Mouse (Mus musculus) kidney, adult 18-20 months (tissue): ENCODE results near the gene Nipal3.

Experiments used
- DNase-seq: peaks from one replicate; pipeline ENCODE4 v3.0.0; 2021

The Nipal3 gene

GRCm38 (mm10) chr4:135505794-135506193 lies 11.0 kb upstream of the Nipal3 start:
- peak; percentile 44 for DNase-seq

DNA sequence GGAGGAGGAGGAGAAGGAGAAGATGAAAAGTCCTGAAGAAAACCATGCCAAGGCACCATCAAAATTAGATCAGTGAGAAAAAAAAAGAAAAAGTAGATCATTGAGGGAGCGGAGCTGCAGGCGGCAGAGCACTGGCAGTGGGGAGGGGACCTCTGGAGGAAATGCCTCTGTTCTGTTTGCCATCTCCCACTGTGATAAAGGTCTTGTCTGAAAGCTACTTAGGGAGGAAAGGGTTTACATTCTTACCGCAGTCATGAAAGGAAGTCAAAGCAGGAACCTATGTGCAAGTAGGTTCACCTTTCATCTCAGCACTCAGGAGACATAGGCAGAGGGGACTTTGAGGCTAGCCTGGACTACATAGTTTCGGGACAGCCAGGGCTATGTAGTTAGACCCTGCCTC lies 6.7 kb upstream of the Nipal3 start:
- no peak for DNase-seq

DNA sequence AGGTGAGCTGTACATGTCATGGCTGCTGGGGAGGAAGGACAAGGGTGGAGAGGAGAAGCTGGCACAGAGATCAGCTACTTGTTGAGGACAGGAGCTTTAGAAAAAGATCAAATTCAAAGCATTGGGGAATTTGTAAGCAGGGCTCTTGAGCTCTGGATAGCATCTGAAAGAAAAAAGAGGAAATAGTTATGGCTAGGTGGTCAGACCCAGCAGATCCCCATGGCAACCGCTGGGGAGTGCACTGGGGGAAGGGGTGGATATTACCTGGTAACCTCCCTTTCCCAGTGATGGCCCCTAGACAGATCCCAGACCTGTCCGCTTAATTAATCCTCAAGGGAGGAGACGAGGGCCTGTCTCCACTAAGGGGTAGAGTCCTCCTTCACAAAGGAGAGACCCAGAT lies 5.0 kb upstream of the Nipal3 start:
- DNase-seq, result no peak

DNA sequence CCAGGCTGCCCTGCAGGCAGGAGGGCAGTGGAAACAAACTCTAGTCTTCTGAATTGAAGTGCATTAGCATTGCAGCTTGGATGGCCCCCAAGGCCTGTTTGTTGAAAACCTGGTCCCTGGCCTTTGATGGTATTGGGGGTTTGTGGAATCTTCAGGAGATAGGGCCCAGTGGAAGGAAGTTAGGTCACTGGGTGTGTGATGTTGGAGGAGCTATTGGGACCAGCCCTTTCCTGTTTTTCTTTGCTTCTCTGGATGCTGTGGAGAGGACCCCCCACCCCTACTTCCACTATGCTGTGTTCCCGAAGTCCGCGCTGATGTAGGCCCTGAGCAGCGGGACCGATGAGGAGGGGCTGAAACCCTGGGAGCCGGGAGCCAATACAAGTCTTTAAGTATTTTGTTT lies 3.3 kb upstream of the Nipal3 start:
- DNase-seq, result no peak

GRCm38 (mm10) chr4:135495810-135496209 lies 972 bp upstream of the Nipal3 start:
- DNase-seq, result peak; percentile 86

- DNase-seq, result no peak
These were observed 556 bp upstream of the Nipal3 start for GRCm38 (mm10) chr4:135495397-135495791.

DNA sequence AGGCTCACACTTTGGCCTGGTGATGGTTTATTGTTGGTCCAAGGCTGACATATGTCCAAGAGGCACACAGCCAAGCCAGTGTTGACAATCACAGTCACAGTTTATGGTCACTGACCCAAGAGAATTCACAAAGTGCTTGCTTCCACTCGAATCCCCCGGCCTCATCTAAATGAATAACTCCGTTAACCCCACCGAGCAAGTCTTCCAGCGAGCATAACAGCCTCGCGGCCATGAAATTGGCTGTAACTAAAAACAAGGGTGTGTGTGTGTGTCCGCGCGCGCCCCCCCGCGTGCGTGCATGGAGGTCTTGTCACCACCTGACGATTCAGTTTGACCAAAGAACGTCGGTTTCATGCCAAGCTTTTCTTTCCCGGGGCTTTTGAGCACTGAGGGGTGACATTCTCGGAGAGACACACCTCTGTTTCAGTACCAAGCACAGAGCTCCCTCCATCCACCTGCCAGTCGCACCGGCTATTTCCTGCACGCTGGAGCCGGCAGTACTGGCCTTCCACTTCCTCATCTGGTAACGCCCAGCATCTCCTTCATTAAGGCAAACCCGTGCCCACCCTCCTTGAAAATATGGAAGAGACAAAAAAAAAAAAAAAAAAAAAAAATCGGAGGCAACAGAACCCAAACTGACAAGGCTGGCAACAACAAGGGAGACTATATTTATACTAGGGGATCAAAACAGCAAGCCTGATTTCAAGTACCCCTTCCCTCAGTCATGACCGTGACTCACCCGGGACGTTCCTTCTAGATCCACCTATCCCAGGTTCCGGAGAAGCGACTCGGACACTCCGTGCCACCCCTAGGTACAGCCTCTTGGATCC lies 932 bp downstream of the Nipal3 start:
- peak; percentile 55 for DNase-seq

GRCm38 (mm10) chr4:135493271-135493670 lies 1.6 kb downstream of the Nipal3 start:
- DNase-seq, result no peak

GRCm38 (mm10) chr4:135489256-135489655 lies 5.6 kb downstream of the Nipal3 start:
- DNase-seq, result no peak

DNA sequence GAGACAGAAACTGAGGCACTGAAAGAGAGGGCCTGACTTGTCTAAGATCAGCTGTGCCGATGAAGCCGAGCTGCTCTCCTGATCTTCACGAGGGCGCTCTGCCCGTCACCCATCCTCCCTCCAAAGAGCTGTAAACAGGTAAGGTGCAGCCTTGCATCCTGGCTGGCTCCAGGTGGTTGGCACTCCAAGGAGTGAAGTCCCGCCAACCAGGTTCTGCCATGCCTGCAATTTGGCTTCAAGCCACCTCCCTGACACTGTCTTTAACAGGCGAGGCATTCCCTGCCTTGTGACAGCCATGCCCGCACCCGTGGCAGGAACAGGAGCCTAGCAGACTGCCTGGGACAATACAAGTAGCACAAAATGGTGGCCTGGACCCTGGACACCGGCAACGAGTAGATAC lies 8.5 kb downstream of the Nipal3 start:
- DNase-seq, result peak; percentile 39

DNA sequence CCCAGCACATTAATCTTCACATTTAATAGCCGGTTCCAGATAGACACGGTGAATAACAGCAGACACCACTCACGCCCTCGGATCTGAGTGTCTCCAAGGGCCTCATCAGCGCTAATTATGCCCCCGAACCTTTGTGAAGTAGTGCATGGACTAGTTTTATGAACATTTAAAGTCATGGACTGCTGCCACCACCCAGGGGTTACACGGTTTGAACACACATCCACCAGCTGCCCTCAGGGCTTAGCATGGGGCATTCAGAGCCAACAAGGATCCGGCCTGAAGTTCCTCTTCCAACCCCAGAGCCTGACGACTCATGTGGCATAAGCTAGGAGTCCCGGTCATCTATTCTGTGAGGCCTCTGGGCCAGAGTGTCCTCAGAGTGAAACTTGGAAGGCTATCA lies 9.8 kb downstream of the Nipal3 start:
- DNase-seq, result no peak

DNA sequence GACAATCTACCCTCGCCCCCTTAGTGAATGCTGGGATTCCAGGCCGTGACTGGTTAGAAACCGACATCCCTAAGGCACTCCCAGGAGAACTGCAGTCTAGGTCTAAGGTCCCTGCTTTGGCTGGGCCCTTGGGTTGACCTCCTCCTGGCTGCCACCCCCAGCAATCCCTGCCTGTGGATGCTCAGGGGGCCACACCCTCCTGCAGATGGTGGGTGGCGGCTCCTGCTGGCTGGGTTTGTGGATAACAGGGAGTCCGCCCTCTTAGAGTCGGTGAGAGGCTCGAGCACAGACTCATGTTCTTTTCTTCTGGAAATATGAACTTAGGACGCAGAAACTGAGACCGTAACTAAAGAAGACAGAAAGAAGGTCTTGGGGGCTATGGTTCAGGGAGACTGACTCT lies 14.5 kb downstream of the Nipal3 start:
- no peak for DNase-seq

GRCm38 (mm10) chr4:135477851-135478250 lies 17.0 kb downstream of the Nipal3 start:
- no peak for DNase-seq

DNA sequence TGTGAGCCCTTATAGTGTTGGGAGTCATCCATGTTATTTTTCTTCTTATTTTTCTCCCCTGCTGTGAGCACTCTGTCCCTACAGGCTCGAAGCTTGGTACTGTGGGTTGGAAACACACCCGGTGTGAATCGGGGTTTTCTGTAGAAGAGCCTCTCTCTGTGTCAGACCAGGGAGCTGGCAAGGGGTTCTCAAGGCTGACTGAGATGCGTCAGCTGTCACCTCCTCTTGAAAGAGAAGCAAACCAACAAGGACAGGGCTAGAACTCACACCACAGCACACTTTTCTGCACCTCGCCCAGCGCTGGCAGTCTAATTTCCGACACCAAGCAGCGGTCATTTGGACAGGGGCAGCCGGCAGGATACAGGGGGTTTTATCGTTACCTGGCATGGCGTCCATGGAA lies 31.4 kb downstream of the Nipal3 start:
- no peak for DNase-seq

GRCm38 (mm10) chr4:135453572-135453971 lies 41.3 kb downstream of the Nipal3 start:
- DNase-seq, result no peak

- peak; percentile 18 for DNase-seq
These were observed 41.7 kb downstream of the Nipal3 start for GRCm38 (mm10) chr4:135453164-135453563.

DNA sequence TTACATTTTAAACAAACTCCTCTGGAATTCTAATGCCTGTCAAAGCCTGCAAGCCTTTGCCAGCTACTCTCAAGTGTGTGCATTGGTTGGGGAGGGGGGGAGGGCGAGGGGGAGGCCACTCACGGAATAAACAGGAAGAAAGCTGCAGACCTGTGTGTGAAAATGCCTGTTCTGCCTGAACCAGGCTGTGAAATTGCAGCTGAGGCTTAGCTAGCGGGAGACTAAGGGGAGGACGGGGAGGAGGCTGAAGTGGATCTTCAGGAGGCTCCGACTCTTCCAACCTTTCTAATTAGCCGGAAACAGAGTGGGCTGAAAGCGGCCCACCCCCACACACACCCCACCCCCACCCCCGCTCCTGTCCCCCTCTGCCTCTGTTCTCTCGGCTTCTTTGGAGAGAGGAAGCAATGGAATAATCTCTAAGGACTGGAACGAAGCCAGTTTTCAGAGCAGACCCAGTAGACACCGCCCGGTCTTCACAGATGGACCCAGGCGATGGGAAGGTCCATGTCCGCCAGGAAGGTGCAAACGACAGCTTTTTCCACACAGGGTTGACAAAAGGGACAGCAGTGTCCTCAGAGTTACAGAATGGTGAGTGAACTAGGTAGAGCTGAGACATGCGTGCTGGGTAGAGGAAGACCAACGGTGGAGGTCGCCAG lies 43.4 kb downstream of the Nipal3 start:
- no peak for DNase-seq

GRCm38 (mm10) chr4:135442473-135442872 lies 52.4 kb downstream of the Nipal3 start:
- DNase-seq, result no peak

DNA sequence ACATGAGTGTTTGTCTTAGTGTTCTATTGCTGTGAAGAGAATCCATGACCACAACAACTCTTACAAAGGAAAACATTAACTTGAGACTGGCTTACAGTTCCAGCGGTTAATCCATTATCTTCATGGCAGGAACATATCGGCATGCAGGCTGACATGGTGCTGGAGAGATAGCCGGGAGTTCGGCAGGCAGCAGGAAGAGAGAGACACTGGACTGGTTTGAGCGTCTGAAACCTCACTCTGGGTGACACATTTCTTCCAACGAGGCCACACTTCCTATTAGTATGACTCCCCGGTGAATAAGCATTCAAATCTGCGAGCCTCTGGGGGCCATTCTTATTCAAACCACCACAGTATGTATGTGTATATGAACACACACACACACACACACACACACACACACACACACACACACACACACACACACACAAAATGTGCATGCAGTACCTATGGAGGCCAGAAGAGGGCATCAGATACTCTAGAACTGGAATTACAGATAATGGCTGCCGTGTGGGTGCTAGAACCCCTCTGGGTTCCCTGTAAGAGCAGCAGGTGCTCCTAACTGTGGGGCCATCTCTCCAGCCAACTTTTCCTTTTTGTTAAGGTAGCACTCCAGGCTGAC lies 54.8 kb downstream of the Nipal3 start:
- DNase-seq, result peak; percentile 50

DNA sequence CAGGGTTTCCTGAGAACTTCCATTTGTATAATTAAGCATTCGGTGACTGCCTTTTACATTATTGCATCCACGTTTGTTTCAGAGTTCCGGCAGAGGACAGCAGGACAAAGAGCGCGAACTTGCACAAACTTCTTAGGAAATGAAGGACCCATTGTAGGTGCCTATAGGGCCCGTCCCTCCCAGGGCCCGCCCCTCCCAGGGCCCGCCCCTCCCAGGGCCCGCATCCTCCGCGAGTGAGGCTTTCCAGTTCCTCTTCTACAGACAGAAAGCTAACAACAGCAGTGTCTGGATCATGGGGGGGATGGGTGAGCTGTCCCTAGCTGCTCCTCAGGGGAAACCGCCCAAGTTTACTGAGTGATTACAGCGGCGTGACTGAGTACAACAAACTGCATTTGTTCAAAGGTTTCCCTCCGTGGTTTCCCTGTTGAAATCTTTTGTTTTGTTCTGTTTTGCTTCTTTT lies 55.6 kb downstream of the Nipal3 start:
- DNase-seq, result peak; percentile 53

- no peak for DNase-seq
These were observed 56.9 kb downstream of the Nipal3 start for GRCm38 (mm10) chr4:135437924-135438323.

DNA sequence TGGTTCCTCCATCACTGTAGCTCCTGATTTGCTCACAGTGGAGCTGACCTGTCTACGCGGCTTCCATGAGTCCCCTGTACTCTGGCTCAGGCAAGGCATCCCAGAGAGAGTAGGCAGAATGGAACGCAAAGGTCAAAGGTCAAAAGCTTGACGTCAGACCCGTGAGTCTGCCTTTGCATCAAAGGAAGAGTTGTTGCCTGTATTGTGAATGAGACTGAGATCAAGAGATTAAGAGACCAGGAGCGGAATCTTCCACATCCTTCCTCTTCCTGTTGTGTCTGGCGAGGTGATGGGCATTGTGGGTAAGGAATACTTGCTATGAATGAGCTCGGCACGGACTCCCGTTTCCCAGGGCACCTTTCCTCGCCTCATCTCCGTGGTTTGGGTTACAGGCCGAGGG lies 58.5 kb downstream of the Nipal3 start:
- peak; percentile 45 for DNase-seq

DNA sequence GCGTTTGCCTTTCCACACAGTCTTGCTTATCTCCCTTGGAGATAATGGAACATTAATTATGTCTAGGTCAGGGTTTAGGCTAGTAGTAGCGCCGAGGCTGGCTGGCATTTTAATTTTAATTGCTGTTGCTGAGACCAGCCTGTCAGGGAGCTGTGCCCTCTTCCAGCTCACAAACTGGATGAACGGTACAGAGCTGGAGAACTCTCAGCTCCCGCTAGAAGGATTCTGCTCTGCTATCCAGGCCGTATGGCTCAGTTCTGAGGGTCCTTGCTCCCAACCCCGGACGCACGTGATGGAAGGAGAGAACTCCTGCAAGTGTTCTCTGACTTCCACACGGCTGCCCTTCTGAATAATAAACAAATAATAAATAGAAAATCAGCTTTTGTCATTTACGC lies 60.4 kb downstream of the Nipal3 start:
- DNase-seq, result no peak
